Mouse (Mus musculus): ENCODE measurements at regions not wholly inside any gene's neighbourhood (a gene's known extent, or its start where the extent isn't known, plus 50 kb on each side); places are given as distances from the start of the nearest gene placed in this dataset.
A peak's percentile ranks its signal among the peaks of the same experiment; 100 is the strongest.

GRCm38 (mm10) chr9:41286145-41286468 is 124.6 kb upstream of the Ubash3b start:
- no peak for DNase-seq
- no peak overlapping the region for H3K4me2 ChIP-seq (ENCODE audit: low read depth)
- WGBS = 32% methylated on average over 4 of the region's 4 CpGs
- peak; percentile 58; the same call in 1 of the 2 replicates for ATAC-seq
- H3K27ac ChIP-seq (ENCODE audit: low read depth, low read length) = no peak overlapping the region
- no peaks in the 10 kb centered on the region for H3K36me3 ChIP-seq (ENCODE audit: insufficient read depth)
- H3K27me3 ChIP-seq (ENCODE audit: insufficient read depth, low read length) = no peaks in the 10 kb centered on the region
- no peaks in the 10 kb centered on the region for H3K4me1 ChIP-seq (ENCODE audit: insufficient read depth)
- no peak for TF ChIP-seq CTCF (IDR thresholded peaks at IDR 0.05; ENCODE audit: low read depth)
- H3K9me3 ChIP-seq (ENCODE audit: low read length) = no peaks in the 10 kb centered on the region
- H3K9ac ChIP-seq = no peak overlapping the region
- H3K4me3 ChIP-seq (ENCODE audit: low read depth, low read length) = no peak overlapping the region

- Histone ChIP-seq H3K36me3 (ENCODE audit: insufficient read depth) (no peaks in the 10 kb centered on the region), H3K9me3 (ENCODE audit: low read length) (no peaks in the 10 kb centered on the region), H3K27me3 (ENCODE audit: insufficient read depth, low read length) (no peaks in the 10 kb centered on the region), H3K9ac (no peak overlapping the region), H3K27ac (ENCODE audit: low read depth, low read length) (no peak overlapping the region), H3K4me3 (ENCODE audit: low read depth, low read length) (no peak overlapping the region), H3K4me1 (ENCODE audit: insufficient read depth) (no peaks in the 10 kb centered on the region), H3K4me2 (ENCODE audit: low read depth) (no peak overlapping the region)
- DNase-seq (peak; percentile 32), ATAC-seq (peak; percentile 59)
- TF ChIP-seq CTCF (IDR thresholded peaks at IDR 0.05; ENCODE audit: low read depth) = no peak
- 17% methylated on average over 8 of the region's 8 CpGs for WGBS
Measured at GRCm38 (mm10) chr9:41285266-41286144, 124.0 kb upstream of the Ubash3b start.

GRCm38 (mm10) chr9:41277726-41278125 is 116.2 kb upstream of the Ubash3b start:
- H3K27me3 ChIP-seq (ENCODE audit: insufficient read depth, low read length) = no peaks in the 10 kb centered on the region
- ATAC-seq (no peak), DNase-seq (no peak)
- no peak overlapping the region for H3K4me3 ChIP-seq (ENCODE audit: low read depth, low read length)
- TF ChIP-seq CTCF (IDR thresholded peaks at IDR 0.05; ENCODE audit: low read depth) = no peak
- no peak overlapping the region for H3K4me2 ChIP-seq (ENCODE audit: low read depth)
- no peaks in the 10 kb centered on the region for H3K9me3 ChIP-seq (ENCODE audit: low read length)
- 90% methylated on average over 2 of the region's 2 CpGs for WGBS
- no peaks in the 10 kb centered on the region for H3K36me3 ChIP-seq (ENCODE audit: insufficient read depth)
- H3K27ac ChIP-seq (ENCODE audit: low read depth, low read length) = no peak overlapping the region
- H3K4me1 ChIP-seq (ENCODE audit: insufficient read depth) = no peaks in the 10 kb centered on the region
- H3K9ac ChIP-seq = no peak overlapping the region

GRCm38 (mm10) chr9:41273839-41274271 is 112.4 kb upstream of the Ubash3b start:
- Histone ChIP-seq H3K27me3 (ENCODE audit: insufficient read depth, low read length) (no peaks in the 10 kb centered on the region), H3K36me3 (ENCODE audit: insufficient read depth) (no peaks in the 10 kb centered on the region), H3K4me2 (ENCODE audit: low read depth) (peak overlapping the region; percentile 52), H3K4me1 (ENCODE audit: insufficient read depth) (no peaks in the 10 kb centered on the region), H3K9me3 (ENCODE audit: low read length) (no peaks in the 10 kb centered on the region), H3K4me3 (ENCODE audit: low read depth, low read length) (peak overlapping the region; percentile 41), H3K27ac (ENCODE audit: low read depth, low read length) (peak overlapping the region; percentile 87), H3K9ac (peak overlapping the region; percentile 77)
- ATAC-seq (peak; percentile 64), DNase-seq (no peak)
- no peak for TF ChIP-seq CTCF (IDR thresholded peaks at IDR 0.05; ENCODE audit: low read depth)
- WGBS = 2% methylated on average over 13 of the region's 13 CpGs

- TF ChIP-seq CTCF (IDR thresholded peaks at IDR 0.05; ENCODE audit: low read depth) = peak; percentile 17; the same call in 1 of the 2 replicates
- H3K4me1 ChIP-seq (ENCODE audit: insufficient read depth) = no peaks in the 10 kb centered on the region
- H3K27ac ChIP-seq (ENCODE audit: low read depth, low read length) = peak overlapping the region; percentile 87
- H3K9me3 ChIP-seq (ENCODE audit: low read length) = no peaks in the 10 kb centered on the region
- 3% methylated on average over 18 of the region's 18 CpGs for WGBS
- peak overlapping the region; percentile 77 for H3K9ac ChIP-seq
- H3K36me3 ChIP-seq (ENCODE audit: insufficient read depth) = no peaks in the 10 kb centered on the region
- peak; percentile 91 for ATAC-seq
- peak; percentile 84 for DNase-seq
- peak overlapping the region; percentile 41 for H3K4me3 ChIP-seq (ENCODE audit: low read depth, low read length)
- H3K27me3 ChIP-seq (ENCODE audit: insufficient read depth, low read length) = no peaks in the 10 kb centered on the region
- peak overlapping the region; percentile 52 for H3K4me2 ChIP-seq (ENCODE audit: low read depth)
Measured at GRCm38 (mm10) chr9:41273171-41273781, 111.8 kb upstream of the Ubash3b start.

GRCm38 (mm10) chr9:41272596-41272995 is 111.1 kb upstream of the Ubash3b start:
- no peak overlapping the region for H3K9ac ChIP-seq
- no peak overlapping the region for H3K4me3 ChIP-seq (ENCODE audit: low read depth, low read length)
- H3K36me3 ChIP-seq (ENCODE audit: insufficient read depth) = no peaks in the 10 kb centered on the region
- no peak for TF ChIP-seq CTCF (IDR thresholded peaks at IDR 0.05; ENCODE audit: low read depth)
- no peaks in the 10 kb centered on the region for H3K27me3 ChIP-seq (ENCODE audit: insufficient read depth, low read length)
- no peaks in the 10 kb centered on the region for H3K9me3 ChIP-seq (ENCODE audit: low read length)
- H3K4me1 ChIP-seq (ENCODE audit: insufficient read depth) = no peaks in the 10 kb centered on the region
- DNase-seq = peak; percentile 49
- no peak for ATAC-seq
- 7% methylated on average over 6 of the region's 6 CpGs for WGBS
- H3K27ac ChIP-seq (ENCODE audit: low read depth, low read length) = peak overlapping the region; percentile 87; the same call in 1 of the 2 replicates
- H3K4me2 ChIP-seq (ENCODE audit: low read depth) = peak overlapping the region; percentile 52

- no peak for TF ChIP-seq CTCF (IDR thresholded peaks at IDR 0.05; ENCODE audit: low read depth)
- no peak for DNase-seq
Measured at GRCm38 (mm10) chr9:41268112-41268511, 106.6 kb upstream of the Ubash3b start.

More at GRCm38 (mm10) chr9:41268112-41268511, 106.6 kb upstream of the Ubash3b start:
- no peak overlapping the region for H3K4me2 ChIP-seq (ENCODE audit: low read depth)
- no peaks in the 10 kb centered on the region for H3K27me3 ChIP-seq (ENCODE audit: insufficient read depth, low read length)
- no peak overlapping the region for H3K27ac ChIP-seq (ENCODE audit: low read depth, low read length)
- H3K9me3 ChIP-seq (ENCODE audit: low read length) = no peaks in the 10 kb centered on the region
- H3K36me3 ChIP-seq (ENCODE audit: insufficient read depth) = no peaks in the 10 kb centered on the region
- 49% methylated on average over 3 of the region's 3 CpGs for WGBS
- no peaks in the 10 kb centered on the region for H3K4me1 ChIP-seq (ENCODE audit: insufficient read depth)
- no peak for ATAC-seq
- H3K4me3 ChIP-seq (ENCODE audit: low read depth, low read length) = no peak overlapping the region
- no peak overlapping the region for H3K9ac ChIP-seq
